Mouse (Mus musculus): ENCODE results near the gene Olfr487.
"Not testable (repeated sequence)": the region's sequence is repeated elsewhere in the genome, so short reads cannot be mapped to it uniquely, and the experiment has no call there.

Olfr487 gene

DNA sequence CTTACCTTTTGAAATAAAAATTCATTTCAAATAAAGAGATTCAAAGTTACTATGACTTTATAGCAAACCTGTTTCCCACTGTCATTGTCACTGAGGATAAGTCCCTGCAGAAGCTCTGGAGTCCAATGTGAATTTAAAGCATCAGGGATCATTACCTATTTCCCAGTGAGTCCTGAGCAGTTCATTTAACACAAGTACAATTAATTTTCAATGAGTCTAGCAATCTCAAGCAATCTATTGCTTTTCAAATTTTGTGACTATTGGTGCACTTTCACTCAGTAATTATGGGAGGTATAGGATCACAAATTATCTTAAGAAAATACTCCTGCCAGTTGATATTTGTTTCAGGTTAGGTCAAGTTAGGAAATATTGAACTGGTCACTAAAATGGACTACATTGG, at the start of gene Olfr487:
Gene Olfr487 (minus strand): TSS at position 101 of the 400 bp plus-strand sequence.
- in situ Hi-C loops (cut with MboI; ENCODE audit: unreplicated experiment in 2 of 2) = not testable (repeated sequence)

DNA sequence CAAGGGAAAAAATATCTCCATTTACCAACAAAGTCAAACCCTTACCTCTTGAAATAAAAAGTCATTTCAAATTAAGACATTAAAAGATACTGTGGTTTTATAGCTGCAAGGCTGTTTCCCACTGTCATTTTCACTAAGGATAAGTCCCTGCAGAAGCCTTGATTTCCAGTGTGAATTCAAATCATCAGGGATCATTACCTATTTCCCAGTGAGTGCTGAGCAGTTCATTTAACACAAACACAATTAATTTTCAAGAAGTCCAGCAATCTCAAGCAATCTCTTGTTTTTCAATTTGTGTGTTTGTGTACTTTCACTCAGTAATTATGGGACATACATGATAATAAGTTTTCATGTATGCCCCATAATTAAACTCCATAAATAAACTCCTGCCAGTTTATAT, 43.8 kb upstream of the Olfr487 start, which contains the start of gene Olfr488:
Gene Olfr488 (minus strand): TSS at position 101 of the 400 bp plus-strand sequence.
- in situ Hi-C loops (cut with MboI; ENCODE audit: unreplicated experiment in 2 of 2) = no loop called here

GRCm38 (mm10) chr7:108233551-108233950, 19.1 kb upstream of the Olfr487 start:
- in situ Hi-C loops (cut with MboI; ENCODE audit: unreplicated experiment in 2 of 2) = no loop called here

DNA sequence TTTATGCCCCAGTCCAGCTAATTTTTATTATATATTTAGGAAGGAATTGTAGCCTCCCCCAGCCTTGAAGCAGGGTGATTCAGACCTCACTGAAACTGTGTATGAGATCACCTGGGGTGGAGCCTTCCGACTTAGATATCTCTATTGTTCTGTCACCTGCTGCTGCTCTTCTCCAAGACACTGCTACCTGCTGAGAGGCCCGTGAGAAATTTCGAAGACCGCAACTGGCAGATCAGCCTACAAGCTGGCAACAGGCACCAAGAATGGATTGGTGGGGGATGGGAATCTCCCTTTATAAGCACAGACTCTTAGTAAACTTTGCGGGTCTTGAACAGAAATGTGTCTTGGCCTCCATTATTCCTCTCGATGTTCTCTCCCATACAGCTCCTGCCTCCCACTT, 17.5 kb downstream of the Olfr487 start:
- in situ Hi-C loops (cut with MboI; ENCODE audit: unreplicated experiment in 2 of 2) = no loop called here

DNA sequence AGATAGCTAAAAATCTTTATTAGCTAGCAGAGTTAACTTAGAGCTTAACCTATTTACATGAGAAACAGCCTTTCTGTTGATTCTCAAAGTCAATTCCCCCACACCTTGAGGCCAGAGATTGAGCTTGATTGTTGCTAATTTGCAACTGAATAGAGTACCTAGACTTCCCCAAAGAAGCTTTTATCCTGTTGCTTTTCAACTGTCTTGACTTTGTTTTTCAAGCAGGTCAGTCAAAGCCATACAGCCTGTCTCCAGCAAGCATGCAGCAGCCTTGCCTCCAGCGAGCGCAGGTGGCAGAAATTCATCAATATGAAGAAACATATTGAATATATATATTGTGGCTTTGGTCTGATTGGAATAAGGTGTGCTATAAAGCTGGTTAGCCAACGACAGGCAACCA, 18.1 kb downstream of the Olfr487 start:
- in situ Hi-C loops (cut with MboI; ENCODE audit: unreplicated experiment in 2 of 2) = not testable (repeated sequence)

GRCm38 (mm10) chr7:108192714-108193113, 21.7 kb downstream of the Olfr487 start:
- in situ Hi-C loops (cut with MboI; ENCODE audit: unreplicated experiment in 2 of 2) = not testable (repeated sequence)

GRCm38 (mm10) chr7:108191196-108191595, 23.2 kb downstream of the Olfr487 start:
- in situ Hi-C loops (cut with MboI; ENCODE audit: unreplicated experiment in 2 of 2) = not testable (repeated sequence)

DNA sequence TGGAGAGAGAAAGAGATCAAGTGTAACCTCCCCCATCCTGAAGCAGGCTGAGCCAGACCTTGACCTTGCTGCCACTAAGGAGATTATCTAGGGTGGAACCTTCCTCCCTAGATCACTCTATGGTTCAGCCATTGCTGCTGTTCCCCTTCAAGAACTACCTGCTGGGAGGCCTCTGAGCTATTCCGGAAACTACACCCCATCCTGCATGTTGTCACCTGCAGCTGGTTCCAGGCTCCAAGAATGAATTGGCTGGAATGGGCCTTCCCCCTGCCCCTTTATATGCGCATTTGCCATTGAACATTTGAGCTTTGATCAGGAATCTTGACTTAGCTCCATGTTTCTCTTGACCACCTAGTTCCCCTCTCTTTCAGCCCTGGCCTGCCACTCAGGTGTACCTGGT, 29.2 kb downstream of the Olfr487 start:
- in situ Hi-C loops (cut with MboI; ENCODE audit: unreplicated experiment in 2 of 2) = not testable (repeated sequence)

DNA sequence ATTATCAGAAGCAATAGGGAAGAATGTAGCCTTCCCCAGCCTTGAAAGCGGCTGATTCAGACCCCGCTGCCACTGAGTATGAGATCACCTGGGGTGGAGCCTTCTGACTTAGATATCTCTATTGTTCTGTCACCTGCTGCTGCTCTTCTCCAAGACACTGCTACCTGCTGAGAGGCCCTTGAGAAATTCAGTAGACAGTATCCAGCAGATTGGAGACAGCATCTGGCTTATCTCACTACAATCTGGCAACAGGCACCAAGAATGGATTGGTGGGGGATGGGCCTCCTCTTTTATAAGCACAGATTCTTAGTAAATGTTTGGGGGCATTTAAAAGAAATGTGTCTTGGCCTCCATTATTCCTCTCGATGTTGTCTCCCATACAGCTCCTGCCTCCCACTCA, 30.0 kb downstream of the Olfr487 start:
- in situ Hi-C loops (cut with MboI; ENCODE audit: unreplicated experiment in 2 of 2) = not testable (repeated sequence)

GRCm38 (mm10) chr7:108172642-108173041, 41.8 kb downstream of the Olfr487 start, which contains the start of gene Olfr486:
Gene Olfr486 (minus strand): TSS chr7:108172742.
- in situ Hi-C loops (cut with MboI; ENCODE audit: unreplicated experiment in 2 of 2) = not testable (repeated sequence)

DNA sequence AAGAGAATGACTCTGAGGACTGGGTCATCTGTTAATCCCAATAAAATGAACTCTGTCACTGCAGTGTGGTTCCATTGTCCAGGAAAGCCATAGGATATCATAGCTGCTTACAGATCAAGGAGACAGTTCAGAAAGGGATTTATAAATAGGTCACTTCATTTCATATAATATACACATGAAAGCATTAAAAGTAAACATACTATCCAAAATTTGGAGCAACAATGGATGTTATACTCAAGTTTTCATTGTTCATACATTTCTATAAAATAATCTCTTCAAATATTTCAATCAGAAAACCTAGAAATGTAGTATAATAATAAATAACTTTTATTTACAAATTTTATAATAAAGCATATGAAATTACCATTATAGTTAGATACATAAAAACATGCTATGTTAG, 54.7 kb downstream of the Olfr487 start, which contains the start of gene Olfr485:
Gene Olfr485 (minus strand): TSS at position 101 of the 400 bp plus-strand sequence.
- in situ Hi-C loops (cut with MboI; ENCODE audit: unreplicated experiment in 2 of 2) = no loop called here

Measured in v-Abl transformed pro-B cells (cell line).